Mouse (Mus musculus): ENCODE measurements around the gene Smoc1. TPM values are rescaled to one million over a fixed set of nuclear protein-coding genes. Genes with fewer than 3 reads are reported as not detected.

Gene Smoc1
- total and polyA plus RNA-seq, 2 experiments from 2014 or later: 24.5 to 28.7 TPM

- no peaks in the 10 kb centered on the region for H3K4me1 ChIP-seq (ENCODE audit: insufficient read depth, low read length)
- no peak overlapping the region for H3K27ac ChIP-seq (ENCODE audit: low read depth, low read length)
- no peak overlapping the region for H3K4me3 ChIP-seq (ENCODE audit: low read depth, low read length)
- no peaks in the 10 kb centered on the region for H3K9me3 ChIP-seq (ENCODE audit: low read length)
- no peaks in the 10 kb centered on the region for H3K36me3 ChIP-seq (ENCODE audit: insufficient read depth, low read length)
- no peak for ATAC-seq (ENCODE audit: low FRiP score)
- H3K27me3 ChIP-seq (ENCODE audit: insufficient read depth, low read length): no peaks in the 10 kb centered on the region
- H3K4me2 ChIP-seq (ENCODE audit: low read depth, low read length, poor library complexity, severe bottlenecking): no peak overlapping the region
- WGBS: 77% methylated on average over 4 of the region's 4 CpGs
- no peak for TF ChIP-seq CTCF (IDR thresholded peaks at IDR 0.05)
- H3K9ac ChIP-seq (replicated peaks; ENCODE audit: low read length, poor library complexity, severe bottlenecking): no peak overlapping the region
- DNase-seq (ENCODE audit: low spot score): no peak
Observed at GRCm38 (mm10) chr12:81000924-81001323, 25.7 kb upstream of the Smoc1 start.

- H3K27me3 ChIP-seq (ENCODE audit: insufficient read depth, low read length): no peaks in the 10 kb centered on the region
- no peak for DNase-seq (ENCODE audit: low spot score)
- H3K27ac ChIP-seq (ENCODE audit: low read depth, low read length): no peak overlapping the region
- no peaks in the 10 kb centered on the region for H3K4me1 ChIP-seq (ENCODE audit: insufficient read depth, low read length)
- H3K4me3 ChIP-seq (ENCODE audit: low read depth, low read length): no peak overlapping the region
- ATAC-seq (ENCODE audit: low FRiP score): no peak
- no peak for TF ChIP-seq CTCF (IDR thresholded peaks at IDR 0.05)
- no peak overlapping the region for H3K4me2 ChIP-seq (ENCODE audit: low read depth, low read length, poor library complexity, severe bottlenecking)
- H3K9ac ChIP-seq (replicated peaks; ENCODE audit: low read length, poor library complexity, severe bottlenecking): no peak overlapping the region
- H3K36me3 ChIP-seq (ENCODE audit: insufficient read depth, low read length): no peaks in the 10 kb centered on the region
- WGBS: 32% methylated on average over 13 of the region's 13 CpGs
- H3K9me3 ChIP-seq (ENCODE audit: low read length): no peaks in the 10 kb centered on the region
Observed at GRCm38 (mm10) chr12:81002841-81003635, 23.6 kb upstream of the Smoc1 start.

GRCm38 (mm10) chr12:81009813-81010212 is 16.8 kb upstream of the Smoc1 start:
- ATAC-seq (ENCODE audit: low FRiP score): no peak
- H3K9ac ChIP-seq (replicated peaks; ENCODE audit: low read length, poor library complexity, severe bottlenecking): no peak overlapping the region
- no peaks in the 10 kb centered on the region for H3K27me3 ChIP-seq (ENCODE audit: insufficient read depth, low read length)
- no peak for DNase-seq (ENCODE audit: low spot score)
- no peak overlapping the region for H3K27ac ChIP-seq (ENCODE audit: low read depth, low read length)
- H3K9me3 ChIP-seq (ENCODE audit: low read length): no peaks in the 10 kb centered on the region
- 5% methylated on average over 3 of the region's 3 CpGs for WGBS
- no peak for TF ChIP-seq CTCF (IDR thresholded peaks at IDR 0.05)
- H3K4me2 ChIP-seq (ENCODE audit: low read depth, low read length, poor library complexity, severe bottlenecking): no peak overlapping the region
- H3K4me1 ChIP-seq (ENCODE audit: insufficient read depth, low read length): 0 out of 2 replicates have a peak, but pooled peaks cover 6% of the 10 kb centered on the region
- no peak overlapping the region for H3K4me3 ChIP-seq (ENCODE audit: low read depth, low read length)
- H3K36me3 ChIP-seq (ENCODE audit: insufficient read depth, low read length): no peaks in the 10 kb centered on the region

- Histone ChIP-seq H3K27me3 (ENCODE audit: insufficient read depth, low read length) (no peaks in the 10 kb centered on the region), H3K4me3 (ENCODE audit: low read depth, low read length) (no peak overlapping the region), H3K27ac (ENCODE audit: low read depth, low read length) (no peak overlapping the region), H3K9me3 (ENCODE audit: low read length) (no peaks in the 10 kb centered on the region), H3K36me3 (ENCODE audit: insufficient read depth, low read length) (no peaks in the 10 kb centered on the region), H3K4me1 (ENCODE audit: insufficient read depth, low read length) (0 out of 2 replicates have a peak, but pooled peaks cover 6% of the 10 kb centered on the region), H3K9ac (replicated peaks; ENCODE audit: low read length, poor library complexity, severe bottlenecking) (no peak overlapping the region), H3K4me2 (ENCODE audit: low read depth, low read length, poor library complexity, severe bottlenecking) (no peak overlapping the region)
- ATAC-seq (ENCODE audit: low FRiP score) (no peak), DNase-seq (ENCODE audit: low spot score) (no peak)
- no peak for TF ChIP-seq CTCF (IDR thresholded peaks at IDR 0.05)
- 93% methylated on average over 2 of the region's 2 CpGs for WGBS
Observed at GRCm38 (mm10) chr12:81011994-81012393, 14.6 kb upstream of the Smoc1 start.

GRCm38 (mm10) chr12:81013496-81013895 is 13.1 kb upstream of the Smoc1 start:
- Histone ChIP-seq H3K4me3 (ENCODE audit: low read depth, low read length) (no peak overlapping the region), H3K4me2 (ENCODE audit: low read depth, low read length, poor library complexity, severe bottlenecking) (no peak overlapping the region), H3K4me1 (ENCODE audit: insufficient read depth, low read length) (0 out of 2 replicates have a peak, but pooled peaks cover 6% of the 10 kb centered on the region), H3K36me3 (ENCODE audit: insufficient read depth, low read length) (no peaks in the 10 kb centered on the region), H3K27ac (ENCODE audit: low read depth, low read length) (no peak overlapping the region), H3K9me3 (ENCODE audit: low read length) (no peaks in the 10 kb centered on the region), H3K27me3 (ENCODE audit: insufficient read depth, low read length) (no peaks in the 10 kb centered on the region), H3K9ac (replicated peaks; ENCODE audit: low read length, poor library complexity, severe bottlenecking) (no peak overlapping the region)
- DNase-seq (ENCODE audit: low spot score) (no peak), ATAC-seq (ENCODE audit: low FRiP score) (no peak)
- WGBS: 84% methylated on average over 11 of the region's 11 CpGs
- no peak for TF ChIP-seq CTCF (IDR thresholded peaks at IDR 0.05)

GRCm38 (mm10) chr12:81017624-81018023 is 9.0 kb upstream of the Smoc1 start:
- Histone ChIP-seq H3K27me3 (ENCODE audit: insufficient read depth, low read length) (no peaks in the 10 kb centered on the region), H3K4me1 (ENCODE audit: insufficient read depth, low read length) (no peaks in the 10 kb centered on the region), H3K4me3 (ENCODE audit: low read depth, low read length) (no peak overlapping the region), H3K36me3 (ENCODE audit: insufficient read depth, low read length) (no peaks in the 10 kb centered on the region), H3K27ac (ENCODE audit: low read depth, low read length) (no peak overlapping the region), H3K9me3 (ENCODE audit: low read length) (no peaks in the 10 kb centered on the region), H3K4me2 (ENCODE audit: low read depth, low read length, poor library complexity, severe bottlenecking) (no peak overlapping the region), H3K9ac (replicated peaks; ENCODE audit: low read length, poor library complexity, severe bottlenecking) (no peak overlapping the region)
- no peak for ATAC-seq (ENCODE audit: low FRiP score)
- WGBS: 87% methylated on average over 12 of the region's 12 CpGs
- no peak for DNase-seq (ENCODE audit: low spot score)
- TF ChIP-seq CTCF (IDR thresholded peaks at IDR 0.05): no peak

Measured in midbrain, postnatal 0 days (tissue).